Mouse (Mus musculus) neural tube, embryonic 14.5 days (tissue): ENCODE data around the gene Olfr1246. TPM values are rescaled to one million over a fixed set of nuclear protein-coding genes. Genes with fewer than 3 reads are reported as not detected.
"Not testable (repeated sequence)": the region's sequence is repeated elsewhere in the genome, so short reads cannot be mapped to it uniquely, and the experiment has no call there.

Experiments used
- ATAC-seq: fragments of 200-750 bp; cut with Nextera tagmentation; 2 replicates; pipeline ENCODE4 v1.8.0; 2017; ENCODE audit warnings: low read depth, mild to moderate bottlenecking, moderate TSS enrichment, moderate library complexity
- H3K27ac ChIP-seq: fragments of 300-500 bp; sonication (generic); 2 replicates; pipeline ENCODE4 v1.5.1; 2014; ENCODE audit warnings: low read depth, mild to moderate bottlenecking, control low read depth, low read length, moderate library complexity, mixed read lengths
- H3K27me3 ChIP-seq: fragments of 300-500 bp; sonication (generic); 2 replicates; pipeline ENCODE4 v1.6.1; 2014; ENCODE audit warnings: low read length; ENCODE audit not compliant: control insufficient read depth, insufficient read depth
- H3K36me3 ChIP-seq: fragments of 300-500 bp; sonication (generic); 2 replicates; pipeline ENCODE4 v1.6.1; 2014; ENCODE audit warnings: low read length, mixed read lengths; ENCODE audit not compliant: control insufficient read depth, insufficient read depth
- H3K4me1 ChIP-seq: fragments of 300-500 bp; sonication (generic); 2 replicates; pipeline ENCODE4 v1.6.1; 2014; ENCODE audit warnings: low read length; ENCODE audit not compliant: control insufficient read depth, insufficient read depth
- H3K4me2 ChIP-seq: fragments of 300-500 bp; sonication (generic); 2 replicates; pipeline ENCODE4 v1.6.1; 2014; ENCODE audit warnings: mild to moderate bottlenecking, low read depth, low read length, control low read depth
- H3K4me3 ChIP-seq: fragments of 300-500 bp; sonication (generic); 2 replicates; pipeline ENCODE4 v1.5.1; 2014; ENCODE audit warnings: low read depth, low read length, control low read depth, mixed read lengths
- H3K9ac ChIP-seq: fragments of 300-500 bp; sonication (generic); replicated peaks from 2 replicates; pipeline ENCODE4 v1.6.1; 2014; ENCODE audit warnings: low read depth, mild to moderate bottlenecking, control low read depth, low read length, mixed read lengths
- H3K9me3 ChIP-seq: fragments of 300-500 bp; sonication (generic); 2 replicates; pipeline ENCODE4 v1.6.1; 2016; ENCODE audit warnings: low read length; ENCODE audit not compliant: control insufficient read depth
- WGBS: fragments of 180-500 bp; shearing (Covaris S2); extraction: QIAGEN DNeasy Blood & Tissue Kit; methylation state at CpG from one replicate; pipeline ENCODE4 v1.1.7; 2014; 5-methylcytosine and 5-hydroxymethylcytosine counted together
- polyA plus RNA-seq: library from polyadenylated mRNA; unstranded; fragments of >200 nt; fragmentation: Nextera tagmentation; extraction: Ambion mirVana; gene quantifications from 2 replicates; pipeline ENCODE4 v1.2.1, GENCODE M21; 2014

Gene Olfr1246
- not detected in 2 replicates for polyA plus RNA-seq

- WGBS: 88% methylated on average over 2 of the region's 2 CpGs
- Histone ChIP-seq H3K4me2 (no peak within 1 kb of the TSS), H3K4me1 (no peaks in the 10 kb centered on the region), H3K27me3 (no peaks in the 10 kb centered on the region), H3K9ac (no peak within 1 kb of the TSS), H3K27ac (no peak within 1 kb of the TSS), H3K36me3 (no peaks in the 10 kb centered on the region), H3K9me3 (no peaks in the 10 kb centered on the region), H3K4me3 (no peak within 1 kb of the TSS)
- no peak for ATAC-seq
Observed at GRCm38 (mm10) chr2:89593057-89593456, at the start of gene Olfr1246. TSS of gene Olfr1246 (minus strand) at chr2:89593157.

GRCm38 (mm10) chr2:89634883-89635282 lies 41.9 kb upstream of the Olfr1246 start, which contains the start of gene Olfr1249:
TSS of gene Olfr1249 (minus strand) at chr2:89634983.
- H3K36me3 ChIP-seq: no peaks in the 10 kb centered on the region
- H3K4me2 ChIP-seq: no peak within 1 kb of the TSS
- no peak within 1 kb of the TSS for H3K27ac ChIP-seq
- no peaks in the 10 kb centered on the region for H3K27me3 ChIP-seq
- ATAC-seq: no peak
- no peaks in the 10 kb centered on the region for H3K4me1 ChIP-seq
- H3K4me3 ChIP-seq: no peak within 1 kb of the TSS
- WGBS: 92% methylated on average over 2 of the region's 2 CpGs
- H3K9ac ChIP-seq: no peak within 1 kb of the TSS
- no peaks in the 10 kb centered on the region for H3K9me3 ChIP-seq

GRCm38 (mm10) chr2:89618145-89618544 lies 25.2 kb upstream of the Olfr1246 start, which contains the start of gene Olfr1248:
TSS of gene Olfr1248 (minus strand) at chr2:89618245.
- H3K4me3 ChIP-seq, H3K27me3 ChIP-seq, H3K36me3 ChIP-seq, H3K4me2 ChIP-seq, ATAC-seq, H3K9me3 ChIP-seq, H3K27ac ChIP-seq, H3K9ac ChIP-seq, H3K4me1 ChIP-seq: not testable (repeated sequence)
- 96% methylated on average over 1 of the region's 1 CpGs for WGBS

GRCm38 (mm10) chr2:89614030-89614429 lies 21.1 kb upstream of the Olfr1246 start, which contains the start of gene Olfr1247:
TSS of gene Olfr1247 (minus strand) at chr2:89614130.
- WGBS: 94% methylated on average over 2 of the region's 2 CpGs
- no peak within 1 kb of the TSS for H3K27ac ChIP-seq
- no peak within 1 kb of the TSS for H3K4me3 ChIP-seq
- H3K4me1 ChIP-seq: no peaks in the 10 kb centered on the region
- no peaks in the 10 kb centered on the region for H3K27me3 ChIP-seq
- no peak within 1 kb of the TSS for H3K9ac ChIP-seq
- no peak within 1 kb of the TSS for H3K4me2 ChIP-seq
- H3K36me3 ChIP-seq: no peaks in the 10 kb centered on the region
- H3K9me3 ChIP-seq: no peaks in the 10 kb centered on the region
- ATAC-seq: no peak

GRCm38 (mm10) chr2:89578347-89578746 lies 14.6 kb downstream of the Olfr1246 start, which contains the start of gene Olfr1245:
TSS of gene Olfr1245 (minus strand) at chr2:89578447.
- no peaks in the 10 kb centered on the region for H3K27me3 ChIP-seq
- ATAC-seq: no peak
- no peak within 1 kb of the TSS for H3K4me2 ChIP-seq
- no peak within 1 kb of the TSS for H3K9ac ChIP-seq
- H3K36me3 ChIP-seq: no peaks in the 10 kb centered on the region
- H3K4me1 ChIP-seq: no peaks in the 10 kb centered on the region
- 90% methylated on average over 1 of the region's 1 CpGs for WGBS
- H3K4me3 ChIP-seq: no peak within 1 kb of the TSS
- H3K27ac ChIP-seq: no peak within 1 kb of the TSS
- no peaks in the 10 kb centered on the region for H3K9me3 ChIP-seq

GRCm38 (mm10) chr2:89562706-89563105 lies 30.3 kb downstream of the Olfr1246 start:
- ATAC-seq, H3K4me3 ChIP-seq, H3K9ac ChIP-seq, H3K27me3 ChIP-seq, H3K4me2 ChIP-seq, H3K9me3 ChIP-seq, H3K27ac ChIP-seq, H3K4me1 ChIP-seq, H3K36me3 ChIP-seq: not testable (repeated sequence)
- WGBS: 53% methylated on average over 2 of the region's 2 CpGs

GRCm38 (mm10) chr2:89544516-89544915 lies 48.4 kb downstream of the Olfr1246 start:
- no peak overlapping the region for H3K4me2 ChIP-seq
- H3K27me3 ChIP-seq: no peaks in the 10 kb centered on the region
- H3K4me3 ChIP-seq: no peak overlapping the region
- no peaks in the 10 kb centered on the region for H3K36me3 ChIP-seq
- H3K9me3 ChIP-seq: no peaks in the 10 kb centered on the region
- WGBS: 60% methylated on average over 2 of the region's 2 CpGs
- H3K4me1 ChIP-seq: no peaks in the 10 kb centered on the region
- no peak overlapping the region for H3K9ac ChIP-seq
- ATAC-seq: no peak
- no peak overlapping the region for H3K27ac ChIP-seq

GRCm38 (mm10) chr2:89539923-89540322 lies 53.0 kb downstream of the Olfr1246 start:
- Histone ChIP-seq H3K4me1 (no peaks in the 10 kb centered on the region), H3K9ac (no peak overlapping the region), H3K9me3 (no peaks in the 10 kb centered on the region), H3K4me2 (no peak overlapping the region), H3K4me3 (no peak overlapping the region), H3K36me3 (no peaks in the 10 kb centered on the region), H3K27me3 (no peaks in the 10 kb centered on the region), H3K27ac (no peak overlapping the region)
- no peak for ATAC-seq
- WGBS: 78% methylated on average over 1 of the region's 1 CpGs
